Mouse (Mus musculus) lung, embryonic 16.5 days (tissue): ENCODE measurements around the gene Emc10. TPM values are rescaled to one million over a fixed set of nuclear protein-coding genes. Genes with fewer than 3 reads are reported as not detected.

Experiments used
- ATAC-seq: fragments of 200-750 bp; cut with Nextera tagmentation; 2 replicates; pipeline ENCODE4 v1.8.0; 2017; ENCODE audit warnings: low read depth, mild to moderate bottlenecking, moderate library complexity
- H3K27ac ChIP-seq: fragments of 300-500 bp; sonication (generic); 2 replicates; pipeline ENCODE4 v1.5.1; 2014; ENCODE audit warnings: mild to moderate bottlenecking, control low read depth, low read length
- H3K27me3 ChIP-seq: fragments of 300-500 bp; sonication (generic); 2 replicates; pipeline ENCODE4 v1.6.1; 2014; ENCODE audit warnings: low read depth, low read length, mixed read lengths; ENCODE audit not compliant: control insufficient read depth, insufficient read depth
- H3K36me3 ChIP-seq: fragments of 300-500 bp; sonication (generic); 2 replicates; pipeline ENCODE4 v1.6.1; 2014; ENCODE audit warnings: low read length; ENCODE audit not compliant: control insufficient read depth, insufficient read depth
- H3K4me1 ChIP-seq: fragments of 300-500 bp; sonication (generic); replicated peaks from 2 replicates; pipeline ENCODE4 v1.6.1; 2014; ENCODE audit warnings: low read length, mixed read lengths; ENCODE audit not compliant: control insufficient read depth, insufficient read depth
- H3K4me2 ChIP-seq: fragments of 300-500 bp; sonication (generic); 2 replicates; pipeline ENCODE4 v1.6.1; 2014; ENCODE audit warnings: low read depth, low read length, control low read depth
- H3K4me3 ChIP-seq: fragments of 300-500 bp; sonication (generic); 2 replicates; pipeline ENCODE4 v1.5.1; 2014; ENCODE audit warnings: mild to moderate bottlenecking, low read length, control low read depth
- H3K9ac ChIP-seq: fragments of 300-500 bp; sonication (generic); 2 replicates; pipeline ENCODE4 v1.6.1; 2014; ENCODE audit warnings: low read length, control low read depth
- H3K9me3 ChIP-seq: fragments of 300-500 bp; sonication (generic); 2 replicates; pipeline ENCODE4 v1.6.1; 2016; ENCODE audit warnings: low read length; ENCODE audit not compliant: control insufficient read depth
- WGBS: fragments of 180-500 bp; shearing (Covaris S2); extraction: QIAGEN DNeasy Blood & Tissue Kit; methylation state at CpG from one replicate; pipeline ENCODE4 v1.1.7; 2014; 5-methylcytosine and 5-hydroxymethylcytosine counted together
- polyA plus RNA-seq: library from polyadenylated mRNA; unstranded; fragments of >200 nt; fragmentation: Nextera tagmentation; extraction: Ambion mirVana; gene quantifications from 2 replicates; pipeline ENCODE4 v1.2.1, GENCODE M21; 2015

The Emc10 gene
- polyA plus RNA-seq, 1 experiment from 2014 or later: 94.0 TPM

DNA sequence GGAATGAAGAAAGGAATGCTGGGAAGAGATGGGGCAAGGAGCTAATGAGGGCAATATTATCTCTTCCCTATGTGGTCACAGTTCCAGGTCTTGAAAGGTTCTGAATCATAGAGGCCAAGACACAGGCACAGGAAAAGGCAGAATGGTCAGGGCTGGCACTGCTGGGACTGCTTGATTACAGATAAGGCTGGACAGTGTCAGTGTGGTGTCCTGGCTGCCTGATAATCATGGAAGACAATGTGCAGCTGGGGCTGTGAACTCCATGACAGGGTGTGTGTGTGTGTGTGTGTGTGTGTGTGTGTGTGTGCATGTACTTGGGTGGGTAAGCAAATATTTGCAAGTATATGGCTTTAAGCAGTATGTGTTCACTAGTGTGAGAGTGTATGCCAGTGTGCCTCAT lies 11.2 kb upstream of the Emc10 start:
- Histone ChIP-seq H3K4me2 (no peak overlapping the region), H3K27me3 (no peaks in the 10 kb centered on the region; the same call in 1 of the 2 replicates), H3K36me3 (no peaks in the 10 kb centered on the region), H3K9ac (no peak overlapping the region), H3K9me3 (no peaks in the 10 kb centered on the region), H3K27ac (no peak overlapping the region), H3K4me1 (no peaks in the 10 kb centered on the region), H3K4me3 (no peak overlapping the region)
- no peak for ATAC-seq

DNA sequence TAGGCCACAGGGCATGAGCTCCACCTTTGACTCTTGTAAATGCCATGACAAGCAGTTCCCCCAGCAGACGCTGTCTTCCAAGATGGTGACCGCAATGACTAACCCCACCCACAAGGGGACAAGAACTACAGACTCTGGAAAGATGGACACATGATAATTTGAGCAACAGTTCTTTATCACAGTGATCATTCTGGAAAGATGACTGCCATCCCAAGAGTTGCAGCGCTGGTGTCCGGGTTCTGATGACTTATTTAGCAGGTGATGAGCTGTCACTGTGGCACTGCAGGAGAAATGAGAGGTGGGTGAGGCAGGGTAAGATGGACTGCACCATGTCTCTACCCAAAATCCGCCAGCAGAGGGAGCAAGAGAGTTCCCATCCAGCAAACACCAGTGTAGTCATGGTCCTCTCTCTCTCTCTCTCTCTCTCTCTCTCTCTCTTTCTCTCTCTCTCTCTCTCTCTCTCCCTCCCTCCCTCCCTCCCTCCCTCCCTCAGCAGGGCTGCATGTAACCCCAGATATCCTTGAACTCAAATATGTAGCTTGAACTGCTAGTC lies 5.3 kb upstream of the Emc10 start:
- H3K27ac ChIP-seq: no peak overlapping the region
- H3K27me3 ChIP-seq: no peaks in the 10 kb centered on the region
- H3K4me3 ChIP-seq: no peak overlapping the region
- H3K4me2 ChIP-seq: no peak overlapping the region
- H3K9ac ChIP-seq: no peak overlapping the region
- H3K36me3 ChIP-seq: no peaks in the 10 kb centered on the region
- 31% methylated on average over 5 of the region's 5 CpGs for WGBS
- H3K4me1 ChIP-seq: peaks cover 3% of the 10 kb centered on the region; the same call in 1 of the 2 replicates
- peak; percentile 34; the same call in 1 of the 2 replicates for ATAC-seq
- no peaks in the 10 kb centered on the region for H3K9me3 ChIP-seq

DNA sequence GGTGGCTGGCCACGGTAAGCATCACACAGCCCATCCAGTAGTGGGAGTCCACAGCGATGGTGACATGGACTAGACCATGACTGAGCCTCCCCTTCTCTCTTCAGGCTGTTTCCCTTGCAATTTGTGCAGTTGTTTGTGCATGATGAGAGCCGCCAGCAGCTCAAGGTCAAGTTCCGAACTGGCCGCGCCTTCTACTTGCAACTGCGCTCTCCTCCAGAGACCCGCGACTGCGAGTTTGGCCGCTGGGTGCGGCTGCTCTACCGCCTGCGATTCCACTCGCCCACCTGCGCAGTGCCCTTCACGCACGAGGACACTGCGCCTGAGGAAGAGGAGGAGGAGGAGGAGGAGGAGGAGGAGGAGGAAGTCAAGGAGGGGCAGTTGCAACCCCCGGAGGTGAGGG lies 3.7 kb upstream of the Emc10 start:
- Histone ChIP-seq H3K4me2 (no peak overlapping the region), H3K9me3 (no peaks in the 10 kb centered on the region), H3K27me3 (no peaks in the 10 kb centered on the region), H3K36me3 (no peaks in the 10 kb centered on the region), H3K27ac (no peak overlapping the region), H3K4me3 (no peak overlapping the region), H3K4me1 (peaks cover 11% of the 10 kb centered on the region), H3K9ac (no peak overlapping the region)
- 43% methylated on average over 20 of the region's 20 CpGs for WGBS
- ATAC-seq: no peak

DNA sequence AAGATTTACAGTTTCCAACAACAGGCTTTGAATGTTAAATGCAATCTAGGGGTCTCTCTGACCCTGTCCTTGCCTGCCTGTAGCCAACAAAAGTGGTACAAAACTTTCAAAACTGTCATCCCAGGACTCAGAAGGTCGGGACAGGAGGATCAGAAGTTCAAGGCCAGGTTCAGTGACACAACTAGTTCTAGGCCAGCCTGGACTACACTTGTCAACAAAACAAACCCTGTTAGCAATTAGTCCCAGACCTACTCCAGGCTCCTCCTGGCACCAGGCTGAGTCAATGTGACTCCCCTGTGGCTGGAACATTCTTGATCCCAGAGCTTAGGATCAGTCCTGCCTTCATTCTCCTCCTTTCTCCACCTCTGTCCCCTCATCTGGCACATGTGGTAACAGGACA lies 2.6 kb upstream of the Emc10 start:
- 68% methylated on average over 1 of the region's 1 CpGs for WGBS
- H3K27ac ChIP-seq: no peak overlapping the region
- ATAC-seq: no peak

DNA sequence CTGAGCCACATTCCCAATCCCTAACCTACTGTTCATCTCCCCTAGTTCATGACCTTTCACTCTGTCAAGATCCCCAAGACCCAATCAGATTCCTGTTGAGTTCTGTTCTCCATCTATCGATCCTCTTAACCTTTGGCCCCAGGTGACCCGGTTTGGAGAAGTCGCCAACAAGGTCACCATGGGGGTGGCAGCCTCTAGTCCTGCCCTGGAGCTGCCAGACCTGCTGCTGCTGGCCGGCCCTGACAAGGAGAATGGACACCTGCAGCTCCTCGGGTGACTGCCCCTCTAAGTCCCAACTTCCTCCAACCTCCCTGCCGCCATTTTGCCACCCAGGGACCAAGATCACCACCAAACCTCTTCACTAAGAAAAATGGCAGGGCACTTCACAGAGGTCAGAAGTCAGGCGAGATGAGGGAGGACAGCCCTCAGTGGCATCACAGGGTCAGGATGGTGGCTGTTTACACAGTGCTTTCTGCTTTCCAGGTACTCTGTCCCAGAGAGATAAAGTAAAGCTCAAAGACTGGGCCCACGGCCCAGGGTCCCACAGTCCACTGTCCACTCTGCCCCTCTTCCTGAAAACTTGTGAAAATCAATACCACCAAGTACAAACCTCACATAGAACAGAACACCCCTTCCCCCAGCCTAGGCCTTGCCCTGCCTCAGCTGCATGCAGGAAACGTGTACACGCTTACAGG lies 1.2 kb upstream of the Emc10 start:
- Histone ChIP-seq H3K9ac (peak overlapping the region; percentile 84), H3K27ac (no peak overlapping the region), H3K9me3 (no peaks in the 10 kb centered on the region), H3K4me1 (peaks cover 16% of the 10 kb centered on the region), H3K27me3 (no peaks in the 10 kb centered on the region), H3K4me3 (peak overlapping the region; percentile 82), H3K4me2 (peak overlapping the region; percentile 98), H3K36me3 (peaks cover 7% of the 10 kb centered on the region)
- WGBS: 68% methylated on average over 10 of the region's 10 CpGs
- ATAC-seq: no peak

More for the DNA sequence above, 2.6 kb upstream of the Emc10 start:
- Histone ChIP-seq H3K27me3 (no peaks in the 10 kb centered on the region), H3K36me3 (no peaks in the 10 kb centered on the region), H3K9ac (no peak overlapping the region), H3K4me1 (peaks cover 16% of the 10 kb centered on the region), H3K4me2 (no peak overlapping the region), H3K9me3 (no peaks in the 10 kb centered on the region), H3K4me3 (no peak overlapping the region)

DNA sequence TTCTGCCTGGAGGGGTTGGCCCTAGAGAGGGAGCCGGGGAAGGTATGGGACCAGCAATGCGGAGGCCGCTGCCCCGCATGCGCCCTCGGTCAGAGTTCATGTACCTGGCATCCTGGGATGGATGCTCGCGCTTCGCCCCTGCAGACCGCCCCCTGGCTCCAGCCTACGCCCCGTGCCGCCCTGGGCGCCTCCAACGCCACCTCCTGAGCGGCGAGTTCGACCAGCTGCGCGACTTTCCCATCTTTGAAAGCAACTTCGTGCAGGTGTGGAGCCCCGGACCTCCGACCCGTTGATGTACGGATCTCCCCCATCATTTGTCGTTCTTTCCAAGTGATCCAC lies 411 bp upstream of the Emc10 start:
- H3K9me3 ChIP-seq: no peaks in the 10 kb centered on the region
- H3K36me3 ChIP-seq: peaks cover 12% of the 10 kb centered on the region
- H3K4me3 ChIP-seq: peak overlapping the region; percentile 82
- peak overlapping the region; percentile 84 for H3K9ac ChIP-seq
- H3K4me2 ChIP-seq: peak overlapping the region; percentile 98
- ATAC-seq: no peak
- H3K27ac ChIP-seq: peak overlapping the region; percentile 87
- no peaks in the 10 kb centered on the region for H3K27me3 ChIP-seq
- 0% methylated on average over 26 of the region's 26 CpGs for WGBS
- peaks cover 16% of the 10 kb centered on the region for H3K4me1 ChIP-seq

DNA sequence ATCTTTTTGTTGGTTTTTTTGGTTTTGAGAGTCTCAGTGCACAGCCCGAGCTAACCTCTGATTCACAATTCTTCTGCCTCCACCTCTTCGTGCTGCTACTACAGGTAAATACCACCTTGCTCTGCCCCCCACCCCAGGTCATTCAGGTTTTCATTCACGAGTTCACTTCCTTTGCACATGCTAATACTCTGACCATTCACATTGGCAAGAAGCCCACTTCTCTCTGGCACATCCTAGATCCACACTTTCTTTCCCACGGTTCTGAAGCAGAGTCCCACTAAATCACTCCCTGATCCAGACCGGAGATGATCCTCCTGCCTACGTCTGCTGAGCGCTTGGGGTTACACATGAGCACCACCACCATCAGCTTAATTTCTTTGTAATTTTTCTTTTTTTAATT lies 1.2 kb downstream of the Emc10 start:
- H3K9ac ChIP-seq: peak overlapping the region; percentile 84
- no peaks in the 10 kb centered on the region for H3K27me3 ChIP-seq
- ATAC-seq: no peak
- peak overlapping the region; percentile 98 for H3K4me2 ChIP-seq
- 73% methylated on average over 7 of the region's 7 CpGs for WGBS
- H3K36me3 ChIP-seq: peaks cover 20% of the 10 kb centered on the region
- peaks cover 16% of the 10 kb centered on the region for H3K4me1 ChIP-seq
- H3K4me3 ChIP-seq: peak overlapping the region; percentile 82
- no peak overlapping the region for H3K27ac ChIP-seq
- no peaks in the 10 kb centered on the region for H3K9me3 ChIP-seq

DNA sequence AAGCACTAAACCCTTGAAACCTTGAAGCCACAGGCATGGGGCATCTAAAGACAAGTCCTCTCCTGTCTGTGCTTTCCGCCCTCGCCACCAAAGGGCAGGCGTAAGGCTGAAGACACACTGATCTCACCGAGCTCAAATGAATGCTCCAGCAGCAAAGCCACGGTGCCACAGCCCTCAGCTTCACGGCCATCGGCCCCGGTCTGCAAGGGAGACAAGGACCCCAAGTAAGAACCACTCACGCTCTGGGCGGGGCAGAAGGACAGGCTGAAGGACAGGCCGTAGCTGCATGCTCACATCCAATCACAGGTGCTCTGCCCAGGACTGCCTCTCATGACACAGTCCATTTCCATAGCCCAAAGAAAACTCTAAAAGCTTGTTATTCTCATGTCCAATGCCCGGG lies 1.6 kb downstream of the Emc10 start:
- Histone ChIP-seq H3K4me2 (no peak overlapping the region), H3K27ac (no peak overlapping the region)
- WGBS: 91% methylated on average over 12 of the region's 12 CpGs

DNA sequence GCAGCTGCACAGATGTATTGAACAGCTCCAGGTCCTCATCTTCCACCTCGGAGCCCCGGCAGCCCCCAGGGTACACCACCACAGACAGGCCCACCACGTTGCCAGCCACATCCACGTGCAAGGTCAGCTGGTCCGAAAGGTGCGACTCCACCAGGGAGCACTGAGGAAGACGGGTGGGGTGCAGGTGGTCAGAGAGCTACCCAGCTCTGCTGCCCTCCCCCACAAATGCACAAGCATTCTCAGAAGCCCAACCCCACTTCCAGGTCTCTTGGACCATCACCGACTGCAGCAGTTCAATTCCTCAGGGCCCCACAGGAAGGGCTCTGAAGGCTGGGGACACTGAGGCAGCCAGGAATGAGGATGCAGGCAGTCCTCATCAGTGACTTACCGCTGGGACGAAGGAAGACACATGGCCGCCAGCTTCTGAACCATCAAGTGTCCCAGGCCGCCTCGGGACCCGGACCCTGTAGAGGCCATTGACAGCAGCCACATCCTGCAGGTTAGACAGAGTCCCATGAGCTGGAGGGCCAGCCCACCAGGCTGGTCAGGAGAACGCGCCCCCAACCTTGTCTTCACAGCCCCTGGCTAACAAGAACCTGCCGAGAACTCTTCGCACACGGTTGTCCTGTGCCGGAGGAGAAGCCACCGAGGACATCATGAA lies 4.0 kb downstream of the Emc10 start:
- no peaks in the 10 kb centered on the region for H3K9me3 ChIP-seq
- no peak overlapping the region for H3K4me2 ChIP-seq
- H3K4me3 ChIP-seq: no peak overlapping the region
- peaks cover 16% of the 10 kb centered on the region for H3K4me1 ChIP-seq
- H3K9ac ChIP-seq: no peak overlapping the region
- H3K27ac ChIP-seq: no peak overlapping the region
- no peak for ATAC-seq
- WGBS: 89% methylated on average over 19 of the region's 21 CpGs
- H3K36me3 ChIP-seq: peaks cover 23% of the 10 kb centered on the region
- H3K27me3 ChIP-seq: no peaks in the 10 kb centered on the region

More for the DNA sequence above, 1.6 kb downstream of the Emc10 start:
- peak overlapping the region; percentile 15; the same call in 1 of the 2 replicates for H3K9ac ChIP-seq
- H3K9me3 ChIP-seq: no peaks in the 10 kb centered on the region
- no peaks in the 10 kb centered on the region for H3K27me3 ChIP-seq
- no peak for ATAC-seq
- H3K4me3 ChIP-seq: no peak overlapping the region
- H3K4me1 ChIP-seq: peaks cover 16% of the 10 kb centered on the region
- peaks cover 20% of the 10 kb centered on the region for H3K36me3 ChIP-seq
